Mouse (Mus musculus) heart, postnatal 0 days (tissue): ENCODE results near the gene Psg17. TPM values are rescaled to one million over a fixed set of nuclear protein-coding genes. Genes with fewer than 3 reads are reported as not detected.
"Not testable (repeated sequence)": the region's sequence is repeated elsewhere in the genome, so short reads cannot be mapped to it uniquely, and the experiment has no call there.

Experiments used
- ATAC-seq: fragments of 200-750 bp; cut with Nextera tagmentation; 2 replicates; pipeline ENCODE4 v1.8.0; 2017; ENCODE audit warnings: low read depth, moderate number of reproducible peaks, moderate library complexity; ENCODE audit not compliant: insufficient read depth
- DNase-seq: peaks from one replicate; pipeline ENCODE4 v3.0.0-alpha.2; 2016; ENCODE audit warnings: low spot score
- H3K27ac ChIP-seq: fragments of 300-500 bp; sonication (generic); 2 replicates; pipeline ENCODE4 v1.5.1; 2014; ENCODE audit warnings: low read depth, mild to moderate bottlenecking
- H3K27me3 ChIP-seq: fragments of 300-500 bp; sonication (generic); 2 replicates; pipeline ENCODE4 v1.6.1; 2014; ENCODE audit warnings: low read length, mixed read lengths; ENCODE audit not compliant: control insufficient read depth, insufficient read depth
- H3K36me3 ChIP-seq: fragments of 300-500 bp; sonication (generic); replicated peaks from 2 replicates; pipeline ENCODE4 v1.6.1; 2014; ENCODE audit warnings: low read length, mixed read lengths; ENCODE audit not compliant: control insufficient read depth, insufficient read depth
- H3K4me1 ChIP-seq: fragments of 300-500 bp; sonication (generic); 2 replicates; pipeline ENCODE4 v1.6.1; 2014; ENCODE audit warnings: antibody characterized with exemption; ENCODE audit not compliant: control insufficient read depth, insufficient read depth
- H3K4me2 ChIP-seq: fragments of 300-500 bp; sonication (generic); 2 replicates; pipeline ENCODE4 v1.6.1; 2014; ENCODE audit warnings: low read depth, mild to moderate bottlenecking, low read length, moderate library complexity
- H3K4me3 ChIP-seq: fragments of 300-500 bp; sonication (generic); 2 replicates; pipeline ENCODE4 v1.5.1; 2014; ENCODE audit warnings: low read depth, low read length
- H3K9ac ChIP-seq: fragments of 300-500 bp; sonication (generic); replicated peaks from 2 replicates; pipeline ENCODE4 v1.6.1; 2014; ENCODE audit warnings: low read depth, low read length, mixed read lengths
- H3K9me3 ChIP-seq: fragments of 300-500 bp; sonication (generic); replicated peaks from 2 replicates; pipeline ENCODE4 v1.6.1; 2016; ENCODE audit warnings: low read length; ENCODE audit not compliant: control insufficient read depth
- CTCF ChIP-seq: IDR thresholded peaks from 2 replicates; pipeline ENCODE4 v1.5.1; 2016; ENCODE audit warnings: antibody characterized with exemption, control low read depth, low read depth
- EP300 ChIP-seq: IDR thresholded peaks from 2 replicates; pipeline ENCODE4 v1.6.1; 2016; ENCODE audit warnings: antibody characterized with exemption, low read depth
- WGBS: fragments of 180-500 bp; shearing (Covaris S2); extraction: QIAGEN DNeasy Blood & Tissue Kit; methylation state at CpG from one replicate; pipeline ENCODE4 v1.1.7; 2014; 5-methylcytosine and 5-hydroxymethylcytosine counted together
- polyA plus RNA-seq: library from polyadenylated mRNA; unstranded; fragments of >200 nt; fragmentation: Nextera tagmentation; extraction: Ambion mirVana; gene quantifications from 2 replicates; pipeline ENCODE4 v1.2.1, GENCODE M21; 2015
- total RNA-seq: library from RNA; depleted of rRNA; stranded (reverse); fragments of >200 nt; gene quantifications from 2 replicates; pipeline ENCODE4 v1.2.3, GENCODE M21; 2014; ENCODE audit warnings: low replicate concordance; rRNA removed

The Psg17 gene
- total and polyA plus RNA-seq, 2 experiments from 2014 or later, result not detected

- no peak within 1 kb of the TSS for H3K27ac ChIP-seq
Measured at GRCm38 (mm10) chr7:18798420-18798819, 23.0 kb downstream of the Psg17 start, which contains the start of gene Psg19. TSS of gene Psg19 (minus strand) at chr7:18798520.

GRCm38 (mm10) chr7:18790671-18791070 is 30.7 kb downstream of the Psg17 start:
- H3K4me1 ChIP-seq, DNase-seq, ATAC-seq, H3K27me3 ChIP-seq, H3K9me3 ChIP-seq, H3K9ac ChIP-seq, H3K27ac ChIP-seq, H3K4me2 ChIP-seq, H3K4me3 ChIP-seq, H3K36me3 ChIP-seq: not testable (repeated sequence)

More at GRCm38 (mm10) chr7:18798420-18798819, 23.0 kb downstream of the Psg17 start, which contains the start of gene Psg19:
- H3K9ac ChIP-seq, result no peak within 1 kb of the TSS
- no peaks in the 10 kb centered on the region for H3K36me3 ChIP-seq
- no peaks in the 10 kb centered on the region for H3K9me3 ChIP-seq
- no peak within 1 kb of the TSS for H3K4me2 ChIP-seq
- H3K27me3 ChIP-seq, result no peaks in the 10 kb centered on the region
- TF ChIP-seq CTCF, result no peak
- TF ChIP-seq EP300, result no peak
- ATAC-seq, result no peak
- DNase-seq, result no peak
- no peaks in the 10 kb centered on the region for H3K4me1 ChIP-seq
- no peak within 1 kb of the TSS for H3K4me3 ChIP-seq
- WGBS, result 67% methylated on average over 1 of the region's 1 CpGs

GRCm38 (mm10) chr7:18781301-18781700 is 40.1 kb downstream of the Psg17 start:
- H3K27me3 ChIP-seq, H3K4me2 ChIP-seq, DNase-seq, H3K9ac ChIP-seq, H3K4me1 ChIP-seq, H3K4me3 ChIP-seq, H3K9me3 ChIP-seq, H3K36me3 ChIP-seq, ATAC-seq, H3K27ac ChIP-seq: not testable (repeated sequence)
- WGBS, result 48% methylated on average over 2 of the region's 2 CpGs
- TF ChIP-seq CTCF, result peak; percentile 47

- H3K9ac ChIP-seq, result no peak overlapping the region
- no peaks in the 10 kb centered on the region for H3K27me3 ChIP-seq
- no peaks in the 10 kb centered on the region for H3K4me1 ChIP-seq
- no peak overlapping the region for H3K4me3 ChIP-seq
- no peak overlapping the region for H3K4me2 ChIP-seq
- peak; percentile 38 for DNase-seq
- H3K27ac ChIP-seq, result peak overlapping the region; percentile 73
- no peak for TF ChIP-seq EP300
- no peak for TF ChIP-seq CTCF
- H3K36me3 ChIP-seq, result no peaks in the 10 kb centered on the region
- ATAC-seq, result peak; percentile 88
- no peaks in the 10 kb centered on the region for H3K9me3 ChIP-seq
Measured at GRCm38 (mm10) chr7:18779337-18779781, 42.0 kb downstream of the Psg17 start.

Other genes with a start within 250 kb of the Psg17 start
- not detected in 2 replicates for gene Psg23, start 205.1 kb downstream of the Psg17 start, total RNA-seq
- gene Psg23, start 205.1 kb downstream of the Psg17 start, polyA plus RNA-seq, result not detected in 2 replicates
- not detected in 2 replicates for gene Psg21, start 164.9 kb downstream of the Psg17 start, total RNA-seq
- not detected in 2 replicates for gene Psg21, start 164.9 kb downstream of the Psg17 start, polyA plus RNA-seq
- not detected in 2 replicates for gene Psg20, start 135.4 kb downstream of the Psg17 start, total RNA-seq
- not detected in 2 replicates for gene Psg20, start 135.4 kb downstream of the Psg17 start, polyA plus RNA-seq
- gene Psg22, start 103.5 kb downstream of the Psg17 start, total RNA-seq, result not detected in 2 replicates
- 0.05 TPM in 1 of 2 replicates, not detected in the other for gene Psg22, start 103.5 kb downstream of the Psg17 start, polyA plus RNA-seq
- gene Psg19, start 23.1 kb downstream of the Psg17 start, total RNA-seq, result not detected in 2 replicates
- gene Psg19, start 23.1 kb downstream of the Psg17 start, polyA plus RNA-seq, result not detected in 2 replicates
- gene Mill2, start 18.4 kb upstream of the Psg17 start, total RNA-seq, result 0.34 and 3.0 TPM in 2 replicates
- 0.86 and 1.2 TPM in 2 replicates for gene Mill2, start 18.4 kb upstream of the Psg17 start, polyA plus RNA-seq
- 1.4 TPM in 1 of 2 replicates, not detected in the other for gene Pglyrp1, start 49.7 kb upstream of the Psg17 start, total RNA-seq
- gene Pglyrp1, start 49.7 kb upstream of the Psg17 start, polyA plus RNA-seq, result 1.8 and 6.9 TPM in 2 replicates
- gene Ccdc61, start 88.8 kb upstream of the Psg17 start, total RNA-seq, result 26.9 and 30.9 TPM in 2 replicates
- 12.7 and 15.5 TPM in 2 replicates for gene Ccdc61, start 88.8 kb upstream of the Psg17 start, polyA plus RNA-seq
- 0.61 and 1.3 TPM in 2 replicates for gene Nova2, start 104.3 kb upstream of the Psg17 start, total RNA-seq
- 0.37 and 0.41 TPM in 2 replicates for gene Nova2, start 104.3 kb upstream of the Psg17 start, polyA plus RNA-seq
- gene Nanos2, start 165.8 kb upstream of the Psg17 start, total RNA-seq, result not detected in 2 replicates
- gene Nanos2, start 165.8 kb upstream of the Psg17 start, polyA plus RNA-seq, result not detected in 2 replicates
- 0.08 and 0.34 TPM in 2 replicates for gene Mypop, start 169.6 kb upstream of the Psg17 start, total RNA-seq
- 0.79 and 1.2 TPM in 2 replicates for gene Mypop, start 169.6 kb upstream of the Psg17 start, polyA plus RNA-seq
- 50.0 and 51.3 TPM in 2 replicates for gene Irf2bp1, start 182.4 kb upstream of the Psg17 start, total RNA-seq
- gene Irf2bp1, start 182.4 kb upstream of the Psg17 start, polyA plus RNA-seq, result 7.1 and 7.3 TPM in 2 replicates
- gene Foxa3, start 201.9 kb upstream of the Psg17 start, total RNA-seq, result not detected in 2 replicates
- 0.11 TPM in 1 of 2 replicates, not detected in the other for gene Foxa3, start 201.9 kb upstream of the Psg17 start, polyA plus RNA-seq
- gene Sympk, start 202.8 kb upstream of the Psg17 start, total RNA-seq, result 68.8 and 72.0 TPM in 2 replicates
- 14.6 and 16.7 TPM in 2 replicates for gene Sympk, start 202.8 kb upstream of the Psg17 start, polyA plus RNA-seq
- not detected in 2 replicates for gene Rsph6a, start 233.1 kb upstream of the Psg17 start, total RNA-seq
- gene Rsph6a, start 233.1 kb upstream of the Psg17 start, polyA plus RNA-seq, result not detected in 2 replicates